Mouse (Mus musculus) cerebellum, adult 9-11 months (tissue): ENCODE measurements at regions not wholly inside any gene's neighbourhood (a gene's known extent, or its start where the extent isn't known, plus 50 kb on each side); places are given as distances from the start of the nearest gene placed in this dataset.

ENCODE experiments used
- DNase-seq: peaks from one replicate; pipeline ENCODE4 v3.0.0; 2022

DNA sequence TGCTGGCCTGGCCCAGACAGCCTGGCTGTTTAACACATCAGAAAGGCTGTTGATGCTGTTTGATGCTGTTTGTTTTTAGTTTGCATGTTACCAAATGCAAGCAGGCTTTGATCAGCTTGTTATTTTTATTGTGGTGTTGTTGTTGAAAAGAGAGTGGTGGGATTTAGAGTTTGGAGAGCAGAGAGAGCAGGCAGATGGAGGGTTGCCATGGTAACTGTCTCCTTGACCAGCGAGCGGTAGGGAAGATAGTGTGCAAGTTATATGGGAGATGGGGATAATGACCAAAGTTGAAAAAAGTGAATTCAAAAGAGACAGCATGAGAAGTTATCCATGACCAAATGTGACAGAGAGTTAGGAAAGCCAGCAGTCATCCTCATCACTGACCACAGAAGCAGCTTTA is 83.3 kb downstream of the Cmc2 start:
- DNase-seq, result no peak

GRCm38 (mm10) chr8:116832181-116832580 is 89.1 kb downstream of the Cmc2 start:
- DNase-seq, result peak; percentile 55

DNA sequence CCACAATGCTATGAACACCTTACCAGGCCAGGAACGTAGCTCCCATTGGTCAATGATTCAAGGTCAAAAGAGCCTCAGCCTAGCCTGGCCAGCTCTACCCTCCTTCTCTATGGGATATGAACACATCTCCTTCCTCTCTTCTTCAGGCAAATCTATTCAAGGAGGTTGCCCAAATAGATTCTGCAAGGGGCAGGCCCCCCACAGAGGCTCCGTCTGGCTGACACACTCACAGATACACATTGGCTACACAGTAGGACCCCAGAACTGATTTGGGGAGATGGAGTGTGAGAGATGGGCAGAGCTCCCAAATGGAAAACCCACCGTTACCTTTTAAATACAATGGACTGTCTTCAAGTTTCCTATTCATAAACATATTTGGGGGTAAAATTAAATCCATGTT is 91.6 kb downstream of the Cmc2 start:
- DNase-seq, result no peak

- DNase-seq, result no peak
Measured at GRCm38 (mm10) chr8:116828220-116828619, 93.0 kb downstream of the Cmc2 start.

DNA sequence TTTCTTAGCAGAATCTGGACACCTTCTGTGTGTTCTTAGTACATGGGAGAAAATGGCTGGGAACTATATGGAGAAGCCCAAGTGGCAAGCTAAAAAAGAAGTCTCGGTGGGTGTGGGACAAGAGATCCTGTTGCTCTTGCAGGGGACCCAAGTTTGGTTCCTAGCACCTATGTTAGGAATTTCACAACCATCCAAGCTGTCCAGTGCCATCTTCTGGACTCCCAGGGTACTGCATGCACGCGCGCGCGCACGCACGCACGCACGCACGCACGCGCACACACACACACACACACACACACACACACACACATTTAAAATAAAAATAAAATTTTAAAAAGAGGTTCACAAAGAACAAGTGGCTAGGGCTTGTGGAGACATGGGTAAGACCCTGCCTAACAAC is 94.1 kb downstream of the Cmc2 start:
- no peak for DNase-seq

DNA sequence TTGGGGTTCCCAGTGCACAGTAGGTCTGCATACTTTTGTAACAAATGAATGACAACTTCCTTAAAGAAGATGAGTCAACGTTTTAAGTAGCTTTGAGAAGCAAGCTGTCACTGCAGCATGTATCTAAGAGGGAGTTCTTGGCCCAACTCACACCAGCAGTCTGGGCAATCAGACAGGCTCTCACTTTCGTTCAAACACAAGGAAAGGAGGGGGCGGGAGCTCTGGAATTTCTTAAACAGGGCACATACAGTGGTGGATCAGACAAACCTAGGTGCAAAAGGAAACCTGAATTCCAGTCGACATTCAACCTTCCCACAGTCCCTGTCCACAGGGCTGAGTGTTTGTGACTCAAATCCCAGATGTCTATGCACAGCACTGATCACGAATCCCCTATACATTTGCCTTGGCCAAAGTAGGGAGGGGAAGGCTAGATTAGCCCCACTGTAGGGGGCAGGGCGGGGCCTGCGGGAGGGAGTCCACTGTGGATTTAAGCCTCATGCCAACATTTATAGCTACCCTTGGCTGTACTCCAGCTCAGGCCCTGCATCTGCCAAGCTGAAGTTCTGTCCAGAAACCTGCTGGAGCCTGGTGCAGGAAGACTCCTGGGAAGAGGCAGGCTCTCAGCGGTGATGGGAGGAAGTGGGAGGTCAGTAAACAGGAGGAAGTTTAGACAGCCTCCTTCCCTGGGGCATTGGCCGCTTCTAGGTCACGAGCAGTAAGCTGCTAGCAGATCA is 81.5 kb upstream of the Cdyl2 start:
- peak; percentile 80 for DNase-seq

- no peak for DNase-seq
Measured at GRCm38 (mm10) chr8:116801313-116801712, 68.5 kb upstream of the Cdyl2 start.

DNA sequence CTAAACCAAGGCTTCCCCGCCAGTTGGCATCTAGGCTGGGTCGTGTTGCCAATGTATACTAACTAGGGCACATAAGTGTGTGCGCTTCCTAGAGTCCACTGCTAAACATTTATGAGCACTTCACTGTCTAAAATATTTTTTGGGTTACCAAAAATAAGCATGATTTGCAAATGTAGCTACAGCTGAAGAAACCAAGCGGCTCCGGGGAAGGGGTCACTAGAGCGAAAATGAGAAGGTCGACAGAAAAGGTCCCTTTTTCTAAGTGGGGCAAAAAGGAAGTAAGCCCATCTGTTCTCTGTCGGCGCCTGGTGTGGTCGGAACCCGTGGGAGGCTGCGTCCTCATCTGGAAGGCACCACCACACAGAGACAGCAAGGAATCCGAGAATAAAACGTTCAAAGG is 67.8 kb upstream of the Cdyl2 start:
- no peak for DNase-seq

GRCm38 (mm10) chr8:116798981-116799380 is 66.2 kb upstream of the Cdyl2 start:
- DNase-seq, result no peak

GRCm38 (mm10) chr8:116795713-116796112 is 62.9 kb upstream of the Cdyl2 start:
- DNase-seq, result no peak

- DNase-seq, result no peak
Measured at GRCm38 (mm10) chr8:116793107-116793506, 60.3 kb upstream of the Cdyl2 start.

- no peak for DNase-seq
Measured at GRCm38 (mm10) chr8:116790294-116790693, 57.5 kb upstream of the Cdyl2 start.
